Mouse (Mus musculus): ENCODE measurements at regions not wholly inside any gene's neighbourhood (a gene's known extent, or its start where the extent isn't known, plus 50 kb on each side); places are given as distances from the start of the nearest gene placed in this dataset.

GRCm38 (mm10) chr8:93441936-93442335, 62.4 kb upstream of the Ces1h start:
- TF ChIP-seq CTCF (IDR thresholded peaks at IDR 0.05; ENCODE audit: extremely low read depth, insufficient read length, insufficient replicate concordance, low read depth, low read length) (no peak), POLR2A (IDR thresholded peaks at IDR 0.05; ENCODE audit: low read depth, low read length) (no peak)

All from small intestine, adult 2 months (tissue).